Mouse (Mus musculus) ovary, postnatal 10 days (tissue): Measurements from ENCODE around the gene Olfr303.
"Not testable (repeated sequence)": the region's sequence is repeated elsewhere in the genome, so short reads cannot be mapped to it uniquely, and the experiment has no call there.

Experiments used
- DNase-seq: peaks from one replicate; pipeline ENCODE4 v3.0.0; 2022; ENCODE audit warnings: low spot score

The Olfr303 gene

GRCm38 (mm10) chr7:86397689-86398088, at the start of gene Olfr303:
TSS of gene Olfr303 (minus strand) at chr7:86397789.
- no peak for DNase-seq

DNA sequence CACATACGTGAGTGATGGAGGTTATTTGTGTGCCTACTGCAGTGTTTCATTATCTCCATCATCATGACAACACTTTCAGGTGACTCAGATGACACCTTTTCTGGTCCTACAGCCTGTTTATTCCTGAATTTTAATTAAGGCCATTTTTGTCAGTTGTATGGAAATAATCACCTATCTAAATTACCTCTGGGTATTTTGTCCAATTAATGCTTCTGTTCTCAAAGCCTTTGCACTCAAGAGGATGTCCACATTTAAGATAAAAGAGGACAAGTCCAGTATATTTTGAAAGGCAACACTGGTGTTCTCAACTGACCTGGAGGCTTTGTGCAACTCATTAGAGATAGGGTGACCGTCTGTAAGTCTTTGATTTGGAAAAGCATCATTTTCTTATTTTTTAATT, 6.0 kb upstream of the Olfr303 start, which contains the start of gene Olfr301:
Olfr301 (plus strand) TSS at position 301 of the 400 bp plus-strand sequence.
- DNase-seq = no peak

DNA sequence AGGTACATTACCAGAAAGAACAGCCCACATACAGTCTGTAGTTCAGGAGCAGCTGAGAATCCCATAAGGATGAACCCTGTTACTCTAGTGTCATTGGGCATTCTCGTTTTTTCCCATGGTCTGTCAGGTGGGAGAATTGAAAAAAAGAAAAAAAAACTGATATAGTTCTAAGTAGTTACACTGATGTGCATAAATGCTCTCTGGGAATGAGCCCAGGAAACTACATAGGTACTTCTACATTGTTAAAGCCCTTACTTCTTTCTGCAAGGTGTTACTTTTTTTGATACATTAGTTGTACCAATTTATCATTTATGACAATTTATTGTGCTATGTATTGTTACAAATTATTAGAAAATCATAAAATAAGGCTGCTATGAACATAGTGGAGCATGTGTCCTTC, 11.0 kb downstream of the Olfr303 start, which contains the start of gene Olfr304:
Olfr304 (minus strand) TSS at position 101 of the 400 bp plus-strand sequence.
- no peak for DNase-seq

- no peak for DNase-seq
Measured at GRCm38 (mm10) chr7:86385769-86386168, 11.8 kb downstream of the Olfr303 start.

- no peak for DNase-seq
Measured at GRCm38 (mm10) chr7:86366828-86367227, 30.8 kb downstream of the Olfr303 start, which contains the start of gene Olfr305. TSS of gene Olfr305 (minus strand) at chr7:86366928.

GRCm38 (mm10) chr7:86346296-86346695, 51.3 kb downstream of the Olfr303 start:
- DNase-seq = not testable (repeated sequence)

DNA sequence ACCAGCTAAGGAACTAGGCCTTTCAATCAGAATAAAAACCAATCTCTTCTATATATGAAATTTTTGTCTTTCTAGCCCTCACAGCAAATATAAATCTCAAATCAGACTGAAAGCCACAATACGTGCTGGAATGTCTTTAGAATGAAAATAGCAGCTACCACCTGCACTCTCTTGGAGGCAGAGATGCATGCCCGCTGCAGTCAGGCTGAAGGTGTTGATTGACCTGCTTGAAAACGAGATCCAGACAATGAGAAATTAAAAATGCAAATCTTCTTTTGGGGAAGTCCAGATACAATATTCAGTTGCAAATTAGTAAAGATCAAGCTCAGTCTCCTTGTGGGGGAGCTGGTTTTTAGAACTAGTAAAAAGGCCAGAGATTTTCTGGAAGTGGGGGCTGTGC, 53.3 kb downstream of the Olfr303 start:
- no peak for DNase-seq

DNA sequence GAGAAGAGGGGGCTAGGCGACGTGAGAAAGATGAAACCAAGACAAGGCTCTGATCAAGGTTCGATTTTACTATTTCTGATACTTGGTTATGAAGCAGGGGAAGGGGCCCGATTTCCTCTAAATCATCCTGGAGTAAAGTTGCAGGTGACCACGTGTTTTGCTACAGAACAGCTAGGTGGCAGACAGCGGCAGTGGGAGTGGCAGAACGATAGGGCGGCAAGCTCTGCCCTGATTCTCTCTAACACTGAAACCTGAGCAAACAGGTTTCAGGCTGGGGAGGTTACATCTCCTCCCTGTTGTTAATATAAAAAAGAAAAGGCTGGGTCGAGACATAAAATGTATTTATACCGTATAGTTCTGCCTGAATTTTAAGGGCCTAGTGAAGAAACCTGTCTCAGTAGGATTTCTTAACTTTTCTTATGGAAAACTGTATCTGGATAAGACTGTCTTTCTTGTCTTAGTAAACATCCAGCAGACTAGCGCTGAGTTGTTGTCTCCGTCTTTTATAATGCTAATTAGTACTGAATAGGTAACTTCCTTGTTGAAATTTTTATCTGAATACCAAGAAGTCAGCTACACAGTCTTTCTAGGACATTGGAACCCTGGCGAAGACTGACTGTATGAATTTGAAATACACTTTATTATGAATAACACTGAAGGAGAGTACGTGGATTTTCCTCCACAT, 54.6 kb downstream of the Olfr303 start:
- DNase-seq = no peak
